Mouse (Mus musculus) liver, adult (tissue): ENCODE data around the gene Klf5.

Experiments
- GATA4 ChIP-seq: IDR thresholded peaks from 2 replicates; pipeline ENCODE4 v1.6.1; 2014; ENCODE audit warnings: mild to moderate bottlenecking, low read length; ENCODE audit not compliant: insufficient replicate concordance

Gene Klf5

GRCm38 (mm10) chr14:99301472-99301871, 3.0 kb downstream of the Klf5 start:
- no peak for TF ChIP-seq GATA4

- TF ChIP-seq GATA4, result no peak
Measured at GRCm38 (mm10) chr14:99304387-99304786, 5.9 kb downstream of the Klf5 start.

- no peak for TF ChIP-seq GATA4
Measured at GRCm38 (mm10) chr14:99304997-99305792, 6.7 kb downstream of the Klf5 start.

GRCm38 (mm10) chr14:99306410-99306809, 7.9 kb downstream of the Klf5 start:
- no peak for TF ChIP-seq GATA4

- TF ChIP-seq GATA4, result no peak
Measured at GRCm38 (mm10) chr14:99309606-99310005, 11.1 kb downstream of the Klf5 start.

- no peak for TF ChIP-seq GATA4
Measured at GRCm38 (mm10) chr14:99310358-99310757, 11.9 kb downstream of the Klf5 start.

GRCm38 (mm10) chr14:99313062-99313461, 14.6 kb downstream of the Klf5 start:
- no peak for TF ChIP-seq GATA4

- TF ChIP-seq GATA4, result no peak
Measured at GRCm38 (mm10) chr14:99316275-99316674, 17.8 kb downstream of the Klf5 start.

GRCm38 (mm10) chr14:99320736-99321135, 22.2 kb downstream of the Klf5 start:
- no peak for TF ChIP-seq GATA4

- TF ChIP-seq GATA4, result no peak
Measured at GRCm38 (mm10) chr14:99323376-99323775, 24.9 kb downstream of the Klf5 start.

- no peak for TF ChIP-seq GATA4
Measured at GRCm38 (mm10) chr14:99324523-99324922, 26.0 kb downstream of the Klf5 start.

GRCm38 (mm10) chr14:99325597-99326472, 27.3 kb downstream of the Klf5 start:
- no peak for TF ChIP-seq GATA4

- no peak for TF ChIP-seq GATA4
Measured at GRCm38 (mm10) chr14:99336598-99336997, 38.1 kb downstream of the Klf5 start.

GRCm38 (mm10) chr14:99339021-99339420, 40.5 kb downstream of the Klf5 start:
- TF ChIP-seq GATA4, result no peak

GRCm38 (mm10) chr14:99339681-99340522, 41.4 kb downstream of the Klf5 start:
- no peak for TF ChIP-seq GATA4

GRCm38 (mm10) chr14:99340703-99341102, 42.2 kb downstream of the Klf5 start:
- no peak for TF ChIP-seq GATA4
